Mouse (Mus musculus): ENCODE results near the gene Pitpnc1.
A peak's percentile ranks its signal among the peaks of the same experiment; 100 is the strongest.
"Not testable (repeated sequence)": the region's sequence is repeated elsewhere in the genome, so short reads cannot be mapped to it uniquely, and the experiment has no call there.

The Pitpnc1 gene

GRCm38 (mm10) chr11:107470521-107471041 is at the start of gene Pitpnc1:
Gene Pitpnc1, minus strand, starts transcription at chr11:107470699.
- DNase-seq: peak; percentile 82

DNA sequence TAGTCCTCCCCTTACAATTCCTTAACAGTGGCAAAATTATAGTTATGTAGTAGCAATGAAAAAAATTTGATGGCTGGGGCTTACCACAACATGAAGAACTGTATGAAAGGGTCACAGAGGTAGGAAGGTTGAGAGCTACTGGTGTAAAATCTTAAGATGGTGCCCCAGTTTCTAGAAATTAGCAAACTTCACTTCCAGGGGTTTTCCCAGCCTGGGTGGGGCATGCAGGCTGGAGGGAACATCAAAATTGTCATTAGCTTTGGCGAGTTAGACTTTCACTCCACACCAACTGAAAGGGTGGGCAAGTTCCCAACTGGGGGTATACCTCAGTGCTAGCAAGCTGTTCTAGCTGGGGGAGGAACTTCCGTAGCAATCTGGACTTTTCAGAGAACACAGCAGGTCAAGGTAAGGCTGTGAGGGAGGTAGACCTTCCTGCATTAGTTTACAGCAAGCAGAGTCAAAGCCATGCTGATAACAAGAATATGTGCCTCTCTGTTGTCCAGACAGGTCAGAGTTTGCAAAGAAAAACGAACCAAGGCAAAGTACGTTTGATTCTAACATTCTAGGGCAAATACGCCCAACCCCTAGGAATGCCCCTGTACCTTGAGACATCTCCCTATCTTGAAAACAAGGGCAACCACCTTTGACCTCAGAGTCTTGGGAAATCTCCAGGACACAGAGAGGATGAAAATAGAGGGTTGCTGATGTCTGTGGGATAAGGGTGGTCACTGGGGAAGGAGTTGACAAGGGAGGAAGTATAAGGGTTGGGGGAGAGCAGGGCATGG is 48.3 kb upstream of the Pitpnc1 start:
- no peak for DNase-seq

DNA sequence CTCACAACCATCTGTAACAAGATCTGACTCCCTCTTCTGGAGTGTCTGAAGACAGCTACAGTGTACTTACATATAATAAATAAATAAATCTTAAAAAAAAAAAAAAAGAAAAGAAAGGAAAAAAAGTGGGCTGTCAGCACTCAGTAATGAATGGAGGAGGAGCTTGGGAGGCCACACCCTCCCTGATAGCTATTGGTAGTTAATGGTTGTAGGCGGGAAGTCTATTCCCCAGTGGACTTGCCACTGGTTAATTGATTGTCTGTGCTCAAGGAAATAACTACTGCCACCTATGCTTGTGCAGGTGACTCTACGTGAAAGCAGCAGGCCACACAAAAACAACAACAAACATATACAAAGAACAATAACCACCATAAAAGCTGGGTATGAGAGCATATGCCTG is 45.9 kb upstream of the Pitpnc1 start:
- no peak for DNase-seq

DNA sequence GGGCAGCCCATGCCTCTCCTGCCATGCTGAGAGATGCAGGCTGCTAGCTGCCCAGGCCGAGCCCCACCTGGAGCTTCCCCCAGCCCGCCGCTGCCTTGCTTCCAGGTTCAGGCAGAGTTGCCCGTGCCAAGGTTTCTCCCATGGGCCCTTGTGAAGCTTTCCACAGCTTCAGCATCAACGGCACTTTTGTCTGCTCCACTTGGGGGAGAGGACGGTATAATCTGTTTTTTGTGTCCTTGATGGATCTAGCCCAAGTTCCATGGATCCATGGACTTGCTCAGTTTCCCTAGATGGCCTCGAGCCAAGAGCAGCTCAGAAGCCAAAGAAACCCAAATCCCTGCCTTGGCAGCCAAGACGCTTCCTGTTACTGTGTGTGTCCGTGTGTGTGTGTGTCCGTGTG is 42.5 kb upstream of the Pitpnc1 start:
- DNase-seq: peak; percentile 37

GRCm38 (mm10) chr11:107511954-107512353 is 41.5 kb upstream of the Pitpnc1 start:
- peak; percentile 82 for DNase-seq

DNA sequence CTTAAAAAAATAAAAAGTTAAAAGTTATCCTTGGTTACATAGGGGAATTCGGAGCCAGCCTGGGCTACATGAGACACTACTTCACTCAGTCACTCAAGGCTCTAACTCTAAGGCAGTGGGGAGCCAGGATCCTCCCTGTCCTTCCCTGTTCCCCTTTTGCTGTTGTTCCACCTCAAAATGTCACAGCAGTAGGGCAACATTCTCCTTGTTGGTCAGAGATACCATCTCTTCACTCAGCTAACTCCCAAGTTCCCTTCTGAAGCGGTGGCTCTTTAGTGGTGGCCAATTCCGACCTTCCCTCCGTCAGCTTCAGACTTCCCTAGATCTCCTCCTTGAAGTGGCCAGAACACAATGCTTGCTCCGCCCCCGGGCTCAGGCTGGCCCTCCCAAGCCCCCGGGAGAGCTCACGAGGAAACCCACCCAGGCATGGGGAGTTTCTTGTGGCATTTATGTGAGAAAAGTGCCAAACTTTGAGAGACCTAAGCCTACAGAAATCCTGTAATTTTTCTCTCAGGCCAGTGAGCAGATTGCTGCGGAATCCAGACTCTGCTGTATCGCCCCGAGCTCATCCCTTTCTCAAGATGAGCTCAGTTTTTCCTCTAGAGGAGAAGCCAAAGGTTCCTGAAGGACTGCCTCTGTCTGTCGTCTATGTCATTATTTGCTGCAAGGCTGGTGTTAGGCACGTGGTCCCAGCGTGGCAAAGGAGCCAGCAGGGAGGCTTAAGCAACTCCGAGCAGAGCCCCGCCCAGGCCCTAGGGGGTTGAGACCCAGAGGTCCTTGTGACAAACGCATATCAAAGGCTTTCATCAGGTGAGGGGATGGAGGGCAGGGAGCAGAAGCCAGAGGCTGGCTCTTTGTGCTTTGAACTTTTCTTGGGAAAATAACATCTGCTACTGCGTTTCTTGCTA is 40.1 kb upstream of the Pitpnc1 start:
- DNase-seq: no peak

GRCm38 (mm10) chr11:107509631-107510338 is 39.3 kb upstream of the Pitpnc1 start:
- no peak for DNase-seq

GRCm38 (mm10) chr11:107506260-107506659 is 35.8 kb upstream of the Pitpnc1 start:
- DNase-seq: no peak

DNA sequence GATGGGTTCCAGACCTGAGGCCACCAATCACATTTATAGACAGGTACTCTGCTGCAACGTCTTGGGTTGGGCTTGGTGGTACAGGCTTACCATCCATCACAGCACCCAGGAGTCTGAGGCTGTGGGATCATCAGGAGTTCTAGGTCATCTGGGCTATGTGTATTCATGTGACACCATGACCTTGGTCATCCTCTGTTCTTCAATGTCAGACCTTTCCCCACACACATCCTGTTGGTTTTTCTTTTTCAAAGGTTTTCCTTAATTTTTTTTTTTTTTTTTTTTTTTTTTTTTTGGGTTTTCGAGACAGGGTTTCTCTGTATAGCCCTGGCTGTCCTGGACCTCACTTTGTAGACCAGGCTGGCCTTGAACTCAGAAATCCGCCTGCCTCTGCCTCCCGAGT is 33.9 kb upstream of the Pitpnc1 start:
- not testable (repeated sequence) for DNase-seq

DNA sequence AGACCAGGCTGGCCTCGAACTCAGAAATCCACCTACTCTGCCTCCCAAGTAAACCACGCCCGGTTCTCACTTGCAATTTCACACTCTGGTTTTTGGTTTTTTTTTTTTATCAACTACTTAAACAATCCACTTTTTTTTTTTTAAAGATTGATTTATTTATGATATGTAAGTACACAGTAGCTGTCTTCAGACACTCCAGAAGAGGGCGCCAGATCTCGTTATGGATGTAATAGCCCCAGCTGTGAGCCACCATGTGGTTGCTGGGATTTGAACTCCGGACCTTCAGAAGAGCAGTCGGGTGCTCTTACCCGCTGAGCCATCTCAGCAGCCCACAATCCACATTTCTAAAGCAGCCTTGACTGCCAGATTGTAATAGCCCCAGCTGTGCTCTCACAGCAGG is 32.3 kb upstream of the Pitpnc1 start:
- DNase-seq: no peak

GRCm38 (mm10) chr11:107484341-107484740 is 13.8 kb upstream of the Pitpnc1 start:
- no peak for DNase-seq

- no peak for DNase-seq
Observed at GRCm38 (mm10) chr11:107479862-107480203, 9.3 kb upstream of the Pitpnc1 start.

GRCm38 (mm10) chr11:107479053-107479861 is 8.8 kb upstream of the Pitpnc1 start, which contains the start of gene Psmd12:
Gene Psmd12, plus strand, starts transcription at chr11:107479484.
- DNase-seq: peak; percentile 93

DNA sequence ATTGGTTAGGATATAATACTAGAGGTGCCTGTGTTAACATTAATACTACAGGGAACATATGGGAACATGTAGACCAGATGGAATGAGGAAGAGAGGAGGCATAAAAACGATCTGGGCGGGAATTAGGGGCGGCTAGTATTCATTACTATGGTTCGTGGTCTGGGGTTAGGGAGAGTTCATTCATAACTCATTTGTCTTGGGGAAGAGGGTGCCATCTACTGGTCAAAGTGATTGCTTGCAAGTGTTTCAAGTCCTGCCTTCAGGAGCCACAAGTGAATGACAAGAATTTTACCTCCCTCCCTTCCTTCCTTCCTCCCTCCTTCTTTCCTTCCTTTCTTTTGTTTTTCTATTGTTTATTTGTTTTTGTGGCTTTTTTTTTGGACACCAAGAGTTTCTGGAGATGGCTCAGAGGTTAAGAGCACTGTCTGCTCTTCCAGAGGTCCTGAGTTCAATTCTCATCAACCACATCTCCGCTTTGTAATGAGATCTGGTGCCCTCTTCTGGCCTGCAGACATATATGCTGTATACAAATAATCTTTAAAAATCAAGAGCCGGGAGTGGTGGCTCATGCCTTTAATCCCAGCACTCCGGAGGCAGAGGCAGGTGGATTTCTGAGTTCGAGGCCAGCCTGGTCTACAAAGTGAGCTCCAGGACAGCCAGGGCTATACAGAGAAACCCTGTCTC is 2.8 kb upstream of the Pitpnc1 start:
- no peak for DNase-seq

- DNase-seq: no peak
Observed at GRCm38 (mm10) chr11:107472304-107472703, 1.8 kb upstream of the Pitpnc1 start.

- DNase-seq: no peak
Observed at GRCm38 (mm10) chr11:107471071-107471720, 697 bp upstream of the Pitpnc1 start.

- peak; percentile 68 for DNase-seq
Observed at GRCm38 (mm10) chr11:107469523-107470371, 752 bp downstream of the Pitpnc1 start.

- peak; percentile 79 for DNase-seq
Observed at GRCm38 (mm10) chr11:107469031-107469522, 1.4 kb downstream of the Pitpnc1 start.

GRCm38 (mm10) chr11:107468252-107469030 is 2.1 kb downstream of the Pitpnc1 start:
- DNase-seq: no peak

All from right cerebral cortex, postnatal 4 days (tissue).